Mouse (Mus musculus) layer of hippocampus, postnatal 25 days (tissue): ENCODE results near the gene Fpr-rs3. TPM values are rescaled to one million over a fixed set of nuclear protein-coding genes. Genes with fewer than 3 reads are reported as not detected.

Source experiments
- DNase-seq, 2 experiments: peaks; one replicate each; pipeline ENCODE4 v3.0.0; 2022; ENCODE audit warnings: mixed read lengths in 2 of 2, low spot score in 1 of 2; ENCODE audit errors: extremely low spot score in 1 of 2
- total RNA-seq, 2 experiments: library from RNA; stranded (reverse); gene quantifications; 2 replicates each; pipeline ENCODE4 v1.2.3; 2021

Gene Fpr-rs3
- not detected for total RNA-seq

GRCm38 (mm10) chr17:20624777-20625176 lies at the start of gene Fpr-rs3:
Fpr-rs3 (minus strand) TSS chr17:20624877.
- DNase-seq = no peak

- DNase-seq = no peak
Measured at GRCm38 (mm10) chr17:20596323-20596722, 28.4 kb downstream of the Fpr-rs3 start, which contains the start of gene Vmn2r110. Vmn2r110 (minus strand) TSS chr17:20596423.

Other genes starting within 250 kb of the Fpr-rs3 start
- not detected for gene Vmn1r224, start 210.7 kb downstream of the Fpr-rs3 start, total RNA-seq
- not detected for gene Vmn2r108, start 143.5 kb downstream of the Fpr-rs3 start, total RNA-seq
- gene Vmn1r225, start 126.7 kb downstream of the Fpr-rs3 start, total RNA-seq = not detected
- gene Vmn2r109, start 60.1 kb downstream of the Fpr-rs3 start, total RNA-seq = not detected
- gene Vmn2r110, start 28.5 kb downstream of the Fpr-rs3 start, total RNA-seq = not detected
- not detected for gene Vmn1r226, start 58.0 kb upstream of the Fpr-rs3 start, total RNA-seq
- not detected for gene Vmn1r227, start 105.0 kb upstream of the Fpr-rs3 start, total RNA-seq
- gene Vmn1r228, start 161.3 kb upstream of the Fpr-rs3 start, total RNA-seq = not detected
- gene Vmn1r229, start 186.7 kb upstream of the Fpr-rs3 start, total RNA-seq = under 1 TPM; 0.05 to 0.07 TPM
- gene Vmn1r230, start 215.6 kb upstream of the Fpr-rs3 start, total RNA-seq = not detected